Mouse (Mus musculus) lung, postnatal 0 days (tissue): Measurements from ENCODE around the gene Tmem251.

Experiments used
- CTCF ChIP-seq: IDR thresholded peaks from 2 replicates; pipeline ENCODE4 v1.5.1; 2016; ENCODE audit warnings: antibody characterized with exemption, mild to moderate bottlenecking
- EP300 ChIP-seq: IDR thresholded peaks from 2 replicates; pipeline ENCODE4 v1.6.1; 2016; ENCODE audit warnings: antibody characterized with exemption, mild to moderate bottlenecking, control low read depth

- TF ChIP-seq CTCF (no peak), EP300 (no peak)
Measured at GRCm38 (mm10) chr12:102704457-102705198, 38.9 kb upstream of the Tmem251 start, which contains the start of gene Itpk1.
